Mouse (Mus musculus) forebrain, postnatal 0 days (tissue): Measurements from ENCODE around the gene Acot7. TPM values are rescaled to one million over a fixed set of nuclear protein-coding genes. Genes with fewer than 3 reads are reported as not detected.
A peak's percentile ranks its signal among the peaks of the same experiment; 100 is the strongest.

Source experiments
- ATAC-seq: fragments of 200-750 bp; cut with Nextera tagmentation; 2 replicates; pipeline ENCODE4 v1.8.0; 2017; ENCODE audit warnings: mild to moderate bottlenecking, moderate library complexity
- DNase-seq: peaks from one replicate; pipeline ENCODE4 v3.0.0-alpha.2; 2015
- H3K27ac ChIP-seq: fragments of 300-500 bp; sonication (generic); 2 replicates; pipeline ENCODE4 v1.5.1; 2014; ENCODE audit warnings: low read depth, mild to moderate bottlenecking, antibody characterized with exemption, low read length, moderate library complexity, mixed read lengths
- H3K27me3 ChIP-seq: fragments of 300-500 bp; sonication (generic); 2 replicates; pipeline ENCODE4 v1.6.1; 2014; ENCODE audit warnings: mild to moderate bottlenecking, low read length, mixed read lengths; ENCODE audit not compliant: insufficient read depth
- H3K36me3 ChIP-seq: fragments of 300-500 bp; sonication (generic); 2 replicates; pipeline ENCODE4 v1.6.1; 2014; ENCODE audit warnings: mild to moderate bottlenecking, moderate library complexity; ENCODE audit not compliant: insufficient read depth
- H3K4me1 ChIP-seq: fragments of 300-500 bp; sonication (generic); 2 replicates; pipeline ENCODE4 v1.6.1; 2014; ENCODE audit warnings: antibody characterized with exemption; ENCODE audit not compliant: insufficient read depth
- H3K4me2 ChIP-seq: fragments of 300-500 bp; sonication (generic); 2 replicates; pipeline ENCODE4 v1.6.1; 2014; ENCODE audit warnings: low read depth, mild to moderate bottlenecking, moderate library complexity
- H3K4me3 ChIP-seq: fragments of 300-500 bp; sonication (generic); 2 replicates; pipeline ENCODE4 v1.5.1; 2014; ENCODE audit warnings: low read depth, low read length, mixed read lengths
- H3K9ac ChIP-seq: fragments of 300-500 bp; sonication (generic); 2 replicates; pipeline ENCODE4 v1.6.1; 2014; ENCODE audit warnings: mild to moderate bottlenecking
- H3K9me3 ChIP-seq: fragments of 300-500 bp; sonication (generic); 2 replicates; pipeline ENCODE4 v1.6.1; 2016; ENCODE audit warnings: low read length
- CTCF ChIP-seq: sonication (generic); IDR thresholded peaks from 2 replicates; pipeline ENCODE4 v1.5.1; 2016; ENCODE audit warnings: antibody characterized with exemption, control low read depth, low read depth
- WGBS: fragments of 180-500 bp; shearing (Covaris S2); extraction: QIAGEN DNeasy Blood & Tissue Kit; methylation state at CpG from one replicate; pipeline ENCODE4 v1.1.7; 2014; 5-methylcytosine and 5-hydroxymethylcytosine counted together
- polyA plus RNA-seq: library from polyadenylated mRNA; unstranded; fragments of >200 nt; fragmentation: Nextera tagmentation; extraction: Ambion mirVana; gene quantifications from 2 replicates; pipeline ENCODE4 v1.2.1, GENCODE M21; 2015
- total RNA-seq: library from RNA; depleted of rRNA; stranded (reverse); fragments of >200 nt; gene quantifications from 2 replicates; pipeline ENCODE4 v1.2.3, GENCODE M21; 2014

Gene Acot7
- total and polyA plus RNA-seq, 2 experiments from 2014 or later: 193 to 466 TPM

- DNase-seq: no peak
- Histone ChIP-seq H3K4me3 (no peak overlapping the region), H3K4me2 (peak overlapping the region; percentile 83), H3K27me3 (no peaks in the 10 kb centered on the region), H3K27ac (no peak overlapping the region), H3K9ac (no peak overlapping the region), H3K36me3 (peaks cover 2% of the 10 kb centered on the region), H3K9me3 (no peaks in the 10 kb centered on the region), H3K4me1 (peaks cover 16% of the 10 kb centered on the region; the same call in 1 of the 2 replicates)
- ATAC-seq: no peak
- WGBS: 88% methylated on average over 16 of the region's 16 CpGs
- no peak for TF ChIP-seq CTCF
Observed at GRCm38 (mm10) chr4:152179946-152180660, 2.2 kb downstream of the Acot7 start.

- Histone ChIP-seq H3K4me3 (no peak overlapping the region), H3K9me3 (no peaks in the 10 kb centered on the region), H3K27me3 (no peaks in the 10 kb centered on the region), H3K4me2 (no peak overlapping the region), H3K4me1 (peaks cover 28% of the 10 kb centered on the region), H3K9ac (no peak overlapping the region), H3K27ac (no peak overlapping the region), H3K36me3 (peaks cover 2% of the 10 kb centered on the region)
- 91% methylated on average over 10 of the region's 10 CpGs for WGBS
- ATAC-seq (no peak), DNase-seq (no peak)
- no peak for TF ChIP-seq CTCF
Observed at GRCm38 (mm10) chr4:152182205-152182604, 4.3 kb downstream of the Acot7 start.

DNA sequence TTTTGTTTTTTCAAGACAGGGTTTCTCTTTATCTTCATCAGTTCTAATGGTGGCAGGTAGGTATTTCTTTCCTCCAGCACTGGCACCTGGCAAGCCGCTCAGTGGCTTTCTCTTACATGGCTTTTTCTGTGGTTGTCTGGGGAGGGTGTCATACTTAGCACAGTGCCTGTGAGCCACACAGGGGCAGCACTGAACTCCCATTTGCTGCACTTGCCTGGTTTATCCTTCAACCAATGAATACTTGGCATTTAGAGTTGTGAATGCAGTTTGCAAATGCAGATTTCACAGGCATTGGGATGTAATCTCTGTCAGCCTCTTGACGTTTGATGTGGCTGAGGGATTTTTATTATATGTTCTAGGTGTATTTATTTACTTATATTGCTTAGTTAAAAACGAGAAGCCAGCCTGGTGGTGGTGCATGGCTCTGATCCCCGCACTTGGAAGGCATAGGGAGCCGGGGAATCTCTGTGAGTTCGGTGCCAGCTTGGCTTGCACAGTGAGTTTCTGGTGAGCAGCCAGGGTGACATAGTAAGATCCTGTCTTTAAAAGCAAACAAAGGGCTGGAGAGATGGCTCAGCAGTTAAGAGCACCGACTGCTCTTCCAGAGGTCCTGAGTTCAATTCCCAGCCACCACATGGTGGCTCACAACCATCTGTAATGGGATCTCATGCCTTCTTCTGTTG lies 6.6 kb downstream of the Acot7 start:
- 37% methylated on average over 7 of the region's 7 CpGs for WGBS
- H3K36me3 ChIP-seq: peaks cover 2% of the 10 kb centered on the region
- no peaks in the 10 kb centered on the region for H3K9me3 ChIP-seq
- peak overlapping the region; percentile 14; the same call in 1 of the 2 replicates for H3K9ac ChIP-seq
- H3K4me2 ChIP-seq: no peak overlapping the region
- peaks cover 23% of the 10 kb centered on the region for H3K4me1 ChIP-seq
- TF ChIP-seq CTCF: peak; percentile 71
- no peak overlapping the region for H3K4me3 ChIP-seq
- peak overlapping the region; percentile 71 for H3K27ac ChIP-seq
- DNase-seq (peak; percentile 76), ATAC-seq (peak; percentile 84)
- H3K27me3 ChIP-seq: no peaks in the 10 kb centered on the region

- H3K4me3 ChIP-seq: no peak overlapping the region
- H3K4me2 ChIP-seq: peak overlapping the region; percentile 20; the same call in 1 of the 2 replicates
- peak overlapping the region; percentile 60 for H3K27ac ChIP-seq
- TF ChIP-seq CTCF: peak; percentile 33
- WGBS: 12% methylated on average over 3 of the region's 3 CpGs
- H3K9ac ChIP-seq: peak overlapping the region; percentile 14; the same call in 1 of the 2 replicates
- H3K36me3 ChIP-seq: peaks cover 2% of the 10 kb centered on the region
- peak; percentile 51 for ATAC-seq
- H3K27me3 ChIP-seq: no peaks in the 10 kb centered on the region
- peaks cover 16% of the 10 kb centered on the region for H3K4me1 ChIP-seq
- peak; percentile 46 for DNase-seq
- H3K9me3 ChIP-seq: no peaks in the 10 kb centered on the region
Observed at GRCm38 (mm10) chr4:152185137-152185509, 7.2 kb downstream of the Acot7 start.

DNA sequence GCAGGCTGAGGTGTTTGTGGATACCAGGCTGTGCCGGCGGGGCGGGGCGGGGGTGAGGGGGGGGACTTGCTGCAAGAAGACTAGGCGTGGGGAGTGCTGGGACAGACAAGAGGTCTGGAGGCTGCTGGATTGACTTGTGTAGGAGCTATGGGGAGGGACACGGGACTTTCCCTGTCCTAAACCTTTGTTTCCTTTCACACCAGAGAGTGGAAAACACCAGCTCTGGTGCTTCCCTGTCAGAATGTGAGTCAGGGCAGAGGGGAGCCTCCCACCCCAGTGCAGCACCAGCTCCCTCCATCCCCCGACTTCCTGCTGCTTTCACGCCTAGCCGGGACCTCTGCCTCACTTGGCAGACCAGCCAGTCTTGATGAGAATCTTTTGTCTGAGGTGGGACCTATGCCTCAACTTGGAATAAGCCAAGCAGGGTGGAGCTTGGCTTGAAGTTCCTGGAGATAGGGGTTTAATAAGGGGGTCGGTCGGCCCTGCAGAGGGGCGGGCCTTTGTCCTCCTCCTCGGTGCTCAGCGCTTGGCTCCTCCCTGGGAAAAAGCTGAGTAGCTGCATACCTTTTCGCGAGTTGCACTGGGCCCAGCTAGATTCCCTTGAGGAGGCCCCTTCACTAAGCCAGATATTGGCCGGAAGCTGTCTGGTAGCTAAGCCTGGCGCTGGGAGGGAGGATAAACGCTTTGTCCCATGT lies 7.7 kb downstream of the Acot7 start:
- H3K4me1 ChIP-seq: peaks cover 13% of the 10 kb centered on the region
- no peaks in the 10 kb centered on the region for H3K9me3 ChIP-seq
- ATAC-seq: peak; percentile 61
- peak overlapping the region; percentile 20 for H3K4me2 ChIP-seq
- peak overlapping the region; percentile 60 for H3K27ac ChIP-seq
- H3K9ac ChIP-seq: 0 out of 2 replicates have a peak overlapping the region, but pooled peaks have one; percentile 14
- H3K36me3 ChIP-seq: peaks cover 2% of the 10 kb centered on the region; the same call in 1 of the 2 replicates
- TF ChIP-seq CTCF: no peak
- H3K4me3 ChIP-seq: no peak overlapping the region
- 6% methylated on average over 19 of the region's 19 CpGs for WGBS
- H3K27me3 ChIP-seq: no peaks in the 10 kb centered on the region
- DNase-seq: peak; percentile 57

- H3K4me1 ChIP-seq: peaks cover 13% of the 10 kb centered on the region
- TF ChIP-seq CTCF: no peak
- ATAC-seq: no peak
- H3K36me3 ChIP-seq: peaks cover 2% of the 10 kb centered on the region; the same call in 1 of the 2 replicates
- no peak overlapping the region for H3K4me3 ChIP-seq
- peak overlapping the region; percentile 20; the same call in 1 of the 2 replicates for H3K4me2 ChIP-seq
- no peaks in the 10 kb centered on the region for H3K27me3 ChIP-seq
- H3K27ac ChIP-seq: peak overlapping the region; percentile 60
- H3K9me3 ChIP-seq: no peaks in the 10 kb centered on the region
- WGBS: 36% methylated on average over 14 of the region's 14 CpGs
- H3K9ac ChIP-seq: no peak overlapping the region
- no peak for DNase-seq
Observed at GRCm38 (mm10) chr4:152186205-152187082, 8.5 kb downstream of the Acot7 start.
